Mouse (Mus musculus): ENCODE measurements around the gene Trap1. TPM values are rescaled to one million over a fixed set of nuclear protein-coding genes. Genes with fewer than 3 reads are reported as not detected.
A peak's percentile ranks its signal among the peaks of the same experiment; 100 is the strongest.
"Not testable (repeated sequence)": the region's sequence is repeated elsewhere in the genome, so short reads cannot be mapped to it uniquely, and the experiment has no call there.

Trap1 gene
- total RNA-seq, 1 experiment from 2014 or later: 216 TPM

DNA sequence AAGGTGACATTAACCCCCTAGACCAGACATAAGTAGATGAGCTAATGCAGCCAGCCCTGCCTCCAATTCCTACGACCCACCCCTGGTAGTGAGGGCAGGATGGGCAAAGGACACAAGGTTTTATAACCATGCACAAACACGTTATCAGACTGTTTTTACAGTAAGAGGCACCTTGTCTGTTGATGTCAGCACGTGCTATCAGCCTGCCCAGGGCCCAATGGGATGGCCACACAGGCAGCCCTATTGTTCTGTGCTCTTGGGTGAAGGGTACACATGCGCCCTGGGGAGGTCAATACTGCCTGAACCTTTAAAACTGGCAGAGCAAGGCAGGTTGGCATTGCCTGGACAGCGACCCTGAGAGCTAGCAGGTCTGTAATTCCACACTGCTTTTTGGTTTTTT lies 40.8 kb downstream of the Trap1 start, which contains the start of gene Dnase1:
Gene Dnase1, plus strand, starts transcription at position 136 of the 400 bp plus-strand sequence.
- DNase-seq: no peak

DNA sequence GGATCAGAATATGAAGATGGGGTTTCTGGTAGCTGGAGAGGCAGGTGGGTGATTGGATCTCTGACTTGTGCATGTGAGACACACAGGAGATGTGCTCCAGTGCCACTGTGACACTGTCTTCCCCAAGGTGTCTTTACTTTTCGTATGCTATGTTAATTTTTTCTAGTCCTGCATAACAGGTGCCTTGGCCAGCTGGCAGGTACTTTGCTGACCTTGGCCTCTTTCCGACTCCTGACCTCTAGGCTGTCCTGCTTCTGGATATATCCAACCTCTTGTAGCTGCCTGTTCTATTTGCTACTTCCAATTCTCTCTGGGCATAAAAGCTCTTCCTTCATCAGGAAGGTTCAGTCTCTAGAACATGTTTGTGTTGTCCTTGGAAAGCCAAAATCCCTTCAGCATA lies 42.1 kb downstream of the Trap1 start:
- no peak for DNase-seq

DNA sequence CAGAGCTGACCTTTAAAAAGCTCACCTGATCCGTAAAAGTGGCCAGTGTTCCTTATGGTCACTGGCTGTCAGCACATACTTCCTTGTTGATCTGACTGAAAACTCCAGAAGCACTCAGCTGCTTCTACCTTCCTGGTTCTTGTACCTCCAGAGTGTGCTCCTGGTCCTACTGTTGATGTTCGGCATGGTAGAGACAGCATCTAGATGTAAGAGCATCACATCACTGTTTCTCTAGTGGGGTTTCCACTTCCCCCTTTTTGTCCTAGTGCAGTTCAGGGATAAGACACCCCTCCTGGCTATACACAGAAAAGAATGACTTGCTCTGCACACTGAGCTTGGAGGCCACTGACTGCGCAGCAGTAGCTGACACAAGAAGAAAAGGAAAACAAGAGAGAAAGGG lies 43.2 kb downstream of the Trap1 start:
- DNase-seq: no peak

DNA sequence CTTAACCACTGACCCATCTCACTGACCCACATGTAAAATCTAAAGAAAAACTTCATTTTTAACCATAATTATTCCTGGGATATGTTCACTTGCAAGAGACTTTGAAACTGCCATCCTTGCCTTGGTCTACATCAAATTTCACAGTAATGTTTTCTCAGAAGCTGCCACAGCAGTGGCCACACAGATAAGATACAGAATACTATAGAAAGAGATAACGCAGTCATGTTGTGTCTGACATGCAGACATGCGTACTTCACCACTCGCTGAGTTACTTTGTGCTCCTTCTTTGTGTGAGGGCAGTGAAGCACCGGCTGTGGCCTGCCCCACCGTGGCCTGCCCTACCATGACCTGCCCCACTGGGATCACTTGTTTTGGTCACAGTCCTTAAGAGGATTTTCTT lies 43.7 kb downstream of the Trap1 start:
- DNase-seq: no peak

DNA sequence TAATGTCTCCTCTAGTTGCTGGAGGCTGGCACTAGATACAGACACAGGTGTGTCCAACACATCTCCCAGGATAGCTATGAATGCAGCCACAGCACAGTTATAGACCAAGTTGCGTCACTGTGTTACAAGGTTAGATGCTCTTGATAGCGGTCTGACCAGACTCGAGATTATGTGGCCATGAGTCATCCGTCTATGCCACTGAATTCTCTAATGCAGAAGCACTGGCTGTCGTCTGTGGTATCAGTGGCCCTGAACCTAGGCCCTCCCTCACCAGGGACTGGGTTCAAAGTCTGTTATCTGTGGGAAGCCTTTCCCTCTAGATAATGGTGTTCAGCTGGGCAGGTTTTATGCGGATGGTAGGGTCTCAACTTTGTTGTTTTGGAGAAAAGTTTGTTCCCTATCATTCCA lies 45.3 kb downstream of the Trap1 start:
- DNase-seq: peak; percentile 63

DNA sequence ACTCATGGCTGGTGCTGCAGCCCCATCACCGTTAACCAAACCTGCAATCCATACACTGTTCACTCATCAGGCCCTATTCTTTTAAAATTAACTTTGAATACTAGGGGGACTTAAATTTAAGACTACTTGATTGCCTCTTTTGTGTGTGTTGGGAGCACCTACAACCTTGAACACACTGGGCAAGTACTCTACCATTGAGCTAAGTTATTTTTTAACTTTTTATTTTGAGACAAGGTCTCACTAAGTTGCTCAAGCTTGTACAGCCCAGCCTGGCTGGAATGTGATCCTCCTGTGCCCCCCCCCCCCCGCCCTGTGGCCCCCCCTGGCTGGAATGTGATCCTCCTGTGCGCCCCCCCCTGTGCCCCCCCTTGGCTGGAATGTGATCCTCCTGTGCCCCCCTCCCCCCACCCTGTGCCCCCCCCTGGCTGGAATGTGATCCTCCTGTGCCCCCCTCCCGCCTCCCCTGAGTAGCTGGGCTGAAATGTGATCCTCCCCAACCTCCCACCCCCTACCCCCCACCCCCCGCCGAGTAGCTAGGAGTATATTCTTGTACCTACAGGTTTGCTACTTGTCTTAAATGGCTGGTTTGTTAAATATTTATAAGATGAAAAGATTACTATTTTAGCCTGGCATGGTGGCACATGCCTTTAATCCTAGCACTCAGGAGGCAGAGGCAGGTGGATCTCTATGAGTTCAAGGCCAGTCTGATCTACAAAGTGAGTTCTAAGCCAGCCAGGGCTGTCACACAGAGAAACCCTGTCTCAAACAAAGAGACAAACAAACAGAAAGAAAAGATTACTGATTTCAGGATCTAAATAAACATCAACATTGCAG lies 46.0 kb downstream of the Trap1 start:
- DNase-seq: no peak

DNA sequence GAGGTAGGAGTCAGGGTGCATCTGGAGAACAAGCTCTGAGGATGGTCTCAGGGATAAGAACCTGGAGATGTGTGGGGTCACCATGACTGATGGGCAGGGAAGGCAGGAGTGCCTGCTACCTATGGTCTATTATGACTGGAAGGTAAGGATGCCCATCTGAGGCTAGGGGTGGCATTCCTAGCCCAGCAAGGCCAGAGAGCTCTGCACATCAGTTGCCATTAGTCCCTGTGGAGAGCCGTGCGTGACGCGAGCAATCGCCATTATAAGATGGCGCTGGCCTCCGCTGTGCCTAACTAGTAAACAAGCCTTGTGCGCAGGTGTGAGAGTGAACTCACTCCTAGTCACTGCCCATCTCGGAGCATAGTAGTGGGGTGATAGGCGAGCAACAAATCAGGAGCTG lies 47.1 kb downstream of the Trap1 start:
- no peak for DNase-seq

DNA sequence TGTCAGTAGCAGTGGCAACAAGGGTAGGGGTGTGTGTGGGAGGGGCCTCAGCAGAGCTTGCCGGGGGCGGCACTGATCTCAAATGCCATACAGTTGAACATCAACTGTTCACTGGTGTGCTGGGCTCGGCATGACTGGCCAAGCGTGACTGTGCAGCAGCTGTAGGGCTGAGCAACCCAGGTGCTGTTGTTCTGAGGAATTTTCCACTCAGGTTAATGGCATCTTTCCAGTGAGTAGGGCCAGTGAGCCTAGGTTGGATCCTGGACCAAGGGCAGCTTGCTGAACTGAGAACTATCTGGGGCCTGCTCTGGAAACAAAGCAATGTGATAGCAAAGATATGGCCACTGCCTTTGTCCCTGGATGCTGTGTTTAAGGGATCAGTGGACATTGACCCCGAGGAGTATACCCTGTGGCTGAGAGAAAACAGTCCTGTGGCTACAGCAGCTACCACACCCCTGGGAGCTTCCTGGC lies 48.2 kb downstream of the Trap1 start:
- no peak for DNase-seq

DNA sequence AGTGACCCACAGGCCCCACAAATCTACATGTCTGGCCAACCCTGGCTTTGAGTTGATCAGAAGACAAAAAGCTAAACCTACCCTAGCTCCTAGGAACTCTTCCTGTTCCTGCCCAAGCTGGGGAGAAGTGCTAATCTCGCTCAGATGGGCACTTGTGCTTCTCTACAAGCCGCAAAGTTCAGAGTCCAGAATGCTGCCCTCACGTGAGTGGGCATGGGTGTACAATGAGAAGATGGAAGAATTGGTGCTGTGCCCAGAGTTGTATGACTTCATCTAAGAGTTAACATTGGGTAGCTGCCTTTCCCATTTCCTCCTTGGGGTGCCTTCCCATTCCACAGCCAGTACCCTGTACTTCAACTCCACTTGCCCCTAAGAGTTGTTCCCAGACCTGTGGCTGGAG lies 50.4 kb downstream of the Trap1 start:
- no peak for DNase-seq

DNA sequence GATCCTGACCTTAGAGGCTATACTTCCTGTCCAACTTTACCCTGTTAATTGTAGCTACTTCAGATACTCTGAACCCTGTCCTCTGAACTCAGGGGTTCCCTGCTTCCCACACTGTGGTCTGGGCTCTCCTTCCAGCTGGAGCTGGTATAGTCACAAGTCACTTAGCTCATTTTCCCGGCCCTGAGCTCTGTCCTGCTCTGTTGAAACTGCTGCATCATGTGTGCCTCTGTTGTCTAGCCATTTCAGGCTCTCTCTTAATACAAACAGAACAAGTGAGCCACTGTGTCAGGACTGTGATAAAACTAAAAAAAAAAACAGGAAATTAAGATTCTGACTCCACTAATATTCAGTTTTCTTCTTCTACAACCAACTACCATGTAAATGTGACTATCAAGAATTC lies 51.0 kb downstream of the Trap1 start:
- DNase-seq: no peak

DNA sequence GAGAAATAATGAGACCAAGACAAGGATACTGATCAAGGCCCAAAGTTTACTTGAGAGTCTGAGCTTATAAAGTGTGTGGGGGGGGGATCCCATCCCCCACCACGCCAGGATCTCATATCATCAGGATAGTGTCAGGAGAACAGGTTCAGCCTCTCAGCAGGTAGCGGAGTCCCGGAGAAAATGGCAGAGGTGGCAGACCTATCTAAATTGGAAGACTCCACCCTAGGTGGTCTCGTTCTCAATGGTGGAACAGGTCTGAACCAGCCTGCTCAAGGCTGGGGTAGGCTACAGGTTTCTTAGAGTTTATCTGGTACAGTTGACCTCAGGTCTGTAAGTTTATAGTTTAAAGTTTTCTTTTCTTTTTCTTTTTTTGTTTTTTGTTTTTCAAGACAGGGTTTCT lies 54.9 kb downstream of the Trap1 start:
- DNase-seq: no peak

DNA sequence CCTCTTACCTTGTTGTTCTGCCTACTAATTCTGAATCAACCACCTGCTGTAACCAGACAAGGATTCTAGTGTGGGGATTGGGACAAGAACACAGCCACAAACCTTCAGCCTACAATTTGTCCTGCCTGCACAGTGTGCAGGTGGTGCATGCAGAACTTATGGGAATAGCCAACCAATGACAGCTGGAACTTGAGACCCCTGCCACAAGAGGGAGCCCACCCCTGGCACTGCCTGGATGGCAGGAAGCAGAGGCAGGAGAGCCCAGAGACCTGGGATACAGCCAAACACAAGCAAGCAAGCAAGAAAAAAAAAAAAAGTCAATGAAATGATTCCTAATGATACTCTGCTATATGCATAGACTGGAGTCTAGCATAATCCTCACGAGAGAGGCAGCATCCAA lies 56.4 kb downstream of the Trap1 start:
- DNase-seq: no peak

DNA sequence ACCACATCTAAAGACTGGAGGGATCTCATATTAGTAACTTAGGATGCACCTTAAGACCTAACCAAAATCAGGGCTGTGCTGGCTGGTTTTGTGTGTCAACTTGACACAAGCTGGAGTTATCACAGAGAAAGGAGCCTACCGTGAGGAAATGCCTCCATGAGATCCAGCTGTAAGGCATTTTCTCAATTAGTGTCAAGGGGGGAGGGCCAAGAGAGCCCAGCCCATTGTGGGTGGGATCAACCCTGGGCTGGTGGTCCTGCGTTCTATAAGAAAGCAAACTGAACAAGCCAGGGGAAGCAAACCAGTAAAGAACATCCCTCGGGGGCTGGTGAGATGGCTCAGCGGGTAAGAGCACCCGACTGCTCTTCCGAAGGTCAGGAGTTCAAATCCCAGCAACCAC lies 60.2 kb downstream of the Trap1 start:
- not testable (repeated sequence) for DNase-seq

DNA sequence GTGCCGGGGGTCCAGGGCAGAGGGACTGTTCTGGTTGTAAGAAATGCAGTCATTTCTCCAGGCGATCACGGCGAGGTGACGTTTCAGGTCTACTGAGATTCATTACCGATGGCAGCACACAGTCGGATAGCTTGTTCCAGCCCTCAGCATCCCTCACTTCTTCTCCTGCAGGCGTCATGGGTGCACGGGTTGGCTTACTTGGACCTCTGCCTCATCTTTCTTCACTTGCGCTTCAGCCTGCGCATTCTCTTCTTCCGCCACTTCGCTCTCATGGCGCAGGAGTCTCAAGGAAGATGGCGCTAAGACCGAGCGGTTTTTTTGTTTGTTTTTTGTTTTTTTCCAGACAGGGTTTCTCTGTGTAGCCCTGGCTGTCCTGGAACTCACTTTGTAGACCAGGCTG lies 60.8 kb downstream of the Trap1 start:
- DNase-seq: not testable (repeated sequence)

DNA sequence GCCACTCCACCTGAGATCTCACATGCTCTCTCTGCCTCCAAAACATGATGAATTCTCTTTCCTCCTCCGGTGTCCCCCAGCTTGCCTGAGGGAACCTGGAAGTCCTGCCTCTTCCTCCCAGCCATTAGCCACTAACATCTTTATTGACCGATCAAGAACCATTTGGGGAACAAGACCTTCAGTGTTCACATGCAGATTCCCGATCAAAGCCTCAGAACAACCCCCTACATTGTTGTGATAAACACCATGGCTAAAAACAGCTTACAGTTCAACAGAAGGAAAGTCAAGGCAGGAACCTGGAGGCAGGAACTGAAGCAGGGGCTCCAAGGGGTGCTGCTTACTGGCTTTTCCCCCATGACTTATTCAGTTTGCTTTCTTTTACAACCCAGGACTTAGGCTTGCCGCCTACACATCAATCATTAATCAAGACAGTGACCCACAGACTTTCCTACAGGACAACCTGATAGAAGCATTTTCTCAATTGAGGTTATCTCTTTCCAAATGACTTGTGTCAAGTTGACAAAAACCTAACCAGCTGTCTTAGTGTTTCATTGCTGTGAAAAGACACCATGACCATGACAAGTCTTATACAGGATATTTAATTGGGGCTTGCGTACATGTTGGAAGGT lies 63.5 kb downstream of the Trap1 start:
- DNase-seq: no peak

DNA sequence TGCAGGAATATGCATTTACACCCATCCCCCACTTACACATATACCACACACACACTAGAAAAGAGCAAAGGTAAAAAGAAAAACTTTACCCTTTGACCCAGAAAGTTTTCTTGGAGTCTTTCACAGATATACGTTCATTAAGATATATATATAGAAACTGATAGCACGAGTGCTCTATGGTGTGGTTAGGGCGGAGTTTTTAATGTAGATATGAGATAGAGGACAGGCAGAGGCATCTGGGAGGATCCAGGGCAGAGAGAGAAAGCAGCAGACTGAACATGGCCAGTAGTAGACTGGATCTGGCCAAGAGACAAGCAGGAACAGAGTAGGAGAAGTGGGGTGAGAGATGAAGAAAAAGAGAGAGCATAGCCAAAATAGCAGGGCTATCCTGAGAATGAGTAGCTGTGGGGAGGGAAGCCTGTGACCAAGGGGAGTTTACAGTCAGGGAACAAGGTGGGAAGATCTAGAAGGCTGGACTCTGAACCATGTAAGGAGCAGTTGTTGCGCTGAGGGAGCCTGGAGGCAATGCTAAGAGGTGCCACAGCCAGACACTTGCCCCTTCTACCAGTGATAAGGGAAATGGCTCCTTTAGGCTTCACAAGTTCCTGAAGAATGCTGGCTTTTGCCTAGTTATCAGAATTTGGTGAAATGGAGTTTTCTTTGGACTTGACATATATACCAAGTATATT lies 64.6 kb downstream of the Trap1 start:
- no peak for DNase-seq

DNA sequence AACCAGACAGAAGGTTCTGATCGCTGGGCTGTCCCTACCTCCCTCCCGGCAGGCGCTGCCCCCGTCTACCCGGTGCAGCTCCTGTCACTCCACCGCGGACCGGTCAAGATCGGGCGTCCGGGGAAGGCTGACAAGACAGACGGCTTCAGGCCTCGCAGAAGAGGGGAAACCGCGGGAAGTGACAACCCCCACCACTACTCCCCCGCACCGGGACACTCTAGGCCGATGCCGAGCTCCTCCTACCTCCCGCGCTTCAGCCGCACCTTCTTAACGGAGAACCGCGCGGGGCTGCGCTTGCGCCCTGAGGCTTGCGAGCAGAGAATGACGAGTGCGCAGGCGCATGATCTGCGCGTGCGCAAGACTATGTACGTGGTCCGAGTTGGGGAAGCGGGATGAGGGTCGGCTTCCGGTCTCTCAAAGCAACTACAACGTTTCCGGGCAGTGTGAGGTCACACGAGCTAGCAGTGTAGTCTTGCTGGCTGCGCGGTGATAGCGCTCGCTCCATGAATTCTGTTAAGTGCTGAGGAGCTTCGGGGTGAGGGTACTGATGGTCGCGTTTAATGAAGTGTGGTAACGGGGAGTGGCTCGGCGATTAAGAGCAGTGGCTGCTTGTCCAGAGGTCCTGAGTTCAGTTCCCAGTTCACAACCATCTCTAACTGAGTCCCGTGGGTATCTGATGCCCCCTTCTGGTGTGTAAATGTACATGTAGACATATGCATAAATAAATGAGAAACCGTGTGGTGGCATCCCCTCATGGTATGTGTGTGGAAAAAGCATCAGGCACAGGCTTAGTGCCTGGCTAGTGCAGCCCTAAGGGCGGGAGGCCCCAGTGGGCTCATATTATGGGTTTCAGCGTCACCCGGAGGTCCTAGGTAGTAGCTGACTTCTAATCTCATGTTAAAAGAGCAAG lies 73.9 kb downstream of the Trap1 start, which contains the start of gene Slx4:
Gene Slx4, minus strand, starts transcription at position 282 of the 910 bp plus-strand sequence.
- DNase-seq: peak; percentile 96

All from adrenal gland, postnatal 14 days (tissue).